Mouse (Mus musculus) neural tube, embryonic 10.5 days (tissue): ENCODE results near the gene Ttc7.
"Not testable (repeated sequence)": the region's sequence is repeated elsewhere in the genome, so short reads cannot be mapped to it uniquely, and the experiment has no call there.

Source experiments
- DNase-seq: peaks from one replicate; pipeline ENCODE4 v3.0.0-alpha.2; 2017; ENCODE audit warnings: low spot score; ENCODE audit errors: extremely low spot score

Ttc7 gene

DNA sequence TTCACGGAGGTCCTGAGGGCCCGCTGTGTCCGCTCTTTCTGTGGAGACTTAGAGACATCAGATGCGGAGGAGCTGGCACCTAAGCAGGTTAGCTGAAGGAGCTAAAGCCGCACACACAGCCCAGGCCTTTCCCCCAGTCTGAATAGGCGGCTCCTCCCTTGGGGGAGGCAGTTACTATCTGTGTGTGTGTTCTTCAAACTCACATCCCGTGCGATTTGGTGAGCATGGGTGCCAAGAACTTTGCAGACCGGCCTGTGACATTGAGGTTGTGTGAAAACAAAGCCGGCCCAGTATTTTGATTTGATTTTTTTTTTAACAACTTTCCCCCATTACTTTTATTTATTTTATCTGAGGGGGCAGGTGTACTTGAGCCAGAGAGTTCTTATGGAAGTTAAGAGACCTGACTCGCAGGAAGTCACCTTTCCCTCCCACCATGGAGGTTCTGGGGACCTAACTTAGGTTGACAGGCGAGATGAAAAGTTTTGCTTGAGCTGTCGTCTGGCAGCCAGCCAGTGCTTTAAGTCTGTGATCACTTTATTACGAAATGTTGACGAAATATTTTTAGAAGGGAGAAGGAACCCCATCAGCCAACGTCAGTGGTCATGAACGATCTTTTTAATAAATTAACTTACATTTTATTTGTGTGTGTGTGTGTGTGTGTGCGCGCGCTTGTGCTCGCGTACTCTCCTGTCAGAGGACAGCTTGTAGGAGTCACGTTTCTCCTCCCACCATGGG lies 3.2 kb downstream of the Ttc7 start:
- no peak for DNase-seq

DNA sequence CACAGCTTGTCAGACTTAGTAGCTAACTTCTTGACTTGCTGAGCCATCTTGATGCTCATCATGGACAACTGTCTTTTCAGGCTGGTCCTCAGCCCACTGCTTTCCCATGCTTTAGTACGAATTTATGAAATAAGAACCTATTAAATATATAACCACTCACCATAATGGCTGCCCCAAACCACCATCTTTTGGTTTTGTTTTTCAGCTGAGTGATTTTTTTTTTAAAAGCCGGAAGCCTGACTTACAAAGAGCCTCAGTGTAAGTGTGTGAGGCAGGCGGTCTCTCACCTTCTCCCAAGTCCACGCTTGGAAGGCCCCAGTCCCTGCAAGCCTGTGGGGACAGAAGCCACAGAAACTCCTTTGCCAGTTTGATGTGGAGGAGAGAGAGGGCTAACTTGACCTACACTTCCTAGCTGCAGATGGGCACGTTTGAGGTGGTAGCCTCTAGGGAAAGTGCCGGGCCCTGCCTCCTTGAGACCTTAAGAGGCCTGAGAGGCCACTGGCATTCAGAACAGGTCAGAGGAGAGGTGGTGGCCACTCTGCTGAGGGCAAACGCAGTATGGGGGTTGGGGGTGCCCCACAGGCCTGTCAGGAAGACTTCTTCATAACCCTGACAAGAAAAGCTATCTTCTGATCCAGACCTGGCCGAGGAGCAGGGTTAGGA lies 3.9 kb downstream of the Ttc7 start:
- no peak for DNase-seq

DNA sequence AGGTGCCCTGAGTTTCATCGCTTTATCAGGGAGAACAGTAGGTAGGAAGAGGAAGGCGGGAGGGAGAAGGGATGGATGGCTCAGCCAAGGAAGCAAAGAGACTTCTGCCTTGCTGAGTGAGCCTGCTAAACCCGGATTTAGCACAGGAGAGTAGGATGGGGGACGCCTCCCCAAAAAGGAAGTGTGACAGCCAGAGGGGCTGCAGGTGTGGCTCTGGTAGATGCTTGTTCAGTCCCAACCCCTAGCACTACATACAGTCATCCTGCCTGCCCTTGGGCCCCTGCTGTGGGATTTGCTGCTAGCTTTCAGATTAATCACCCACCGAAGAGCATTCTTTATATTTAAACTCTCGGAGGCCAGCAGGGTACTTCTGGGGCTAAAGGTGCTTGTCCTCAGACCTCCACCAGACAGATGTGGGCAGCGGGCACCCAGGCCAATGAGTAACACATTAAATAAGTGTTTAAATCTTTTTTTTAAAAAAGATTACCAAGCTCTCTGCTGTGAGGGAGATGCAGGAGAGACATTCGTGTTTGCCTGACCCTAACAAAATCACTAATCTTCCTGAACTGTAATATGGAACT lies 4.6 kb downstream of the Ttc7 start:
- no peak for DNase-seq

DNA sequence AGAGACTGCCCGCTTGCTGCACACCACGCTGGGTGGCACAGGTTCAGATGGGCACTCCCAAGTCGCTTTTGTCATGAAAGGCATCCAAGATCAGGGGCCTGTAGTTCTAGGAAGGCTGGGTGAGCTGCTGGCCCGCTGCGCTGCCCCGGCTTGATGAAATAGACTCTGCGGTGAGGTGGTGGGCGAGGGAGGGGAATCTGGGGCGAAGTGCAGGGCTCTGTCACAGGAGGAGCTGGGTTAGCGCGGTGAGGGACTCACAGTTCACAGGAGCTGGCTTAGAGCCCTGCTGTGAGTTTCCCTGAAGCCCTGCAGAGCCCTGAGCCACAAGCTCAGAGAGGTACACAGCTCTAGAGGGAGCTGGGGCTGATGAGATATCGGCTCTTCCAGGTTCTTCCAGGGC lies 5.4 kb downstream of the Ttc7 start:
- no peak for DNase-seq

DNA sequence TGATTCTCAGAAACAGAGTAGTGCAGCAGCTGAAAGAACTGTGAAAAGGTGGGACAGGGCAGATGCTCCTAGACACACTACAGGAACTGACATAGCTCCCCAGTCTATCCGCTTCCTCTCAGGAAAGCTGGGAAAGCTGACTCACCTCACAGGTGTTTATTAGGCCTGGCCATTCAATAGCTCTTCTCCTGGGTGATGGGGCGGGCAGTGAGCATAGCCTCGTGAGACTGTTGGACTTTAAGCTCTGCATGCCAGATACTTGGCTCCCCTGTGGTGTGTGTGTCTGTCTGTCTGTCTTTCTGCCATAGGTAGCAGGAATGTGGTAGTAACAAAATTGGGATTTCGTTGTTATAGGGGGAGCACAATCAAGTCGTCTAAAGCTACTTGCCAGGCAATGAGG lies 6.7 kb downstream of the Ttc7 start:
- no peak for DNase-seq

DNA sequence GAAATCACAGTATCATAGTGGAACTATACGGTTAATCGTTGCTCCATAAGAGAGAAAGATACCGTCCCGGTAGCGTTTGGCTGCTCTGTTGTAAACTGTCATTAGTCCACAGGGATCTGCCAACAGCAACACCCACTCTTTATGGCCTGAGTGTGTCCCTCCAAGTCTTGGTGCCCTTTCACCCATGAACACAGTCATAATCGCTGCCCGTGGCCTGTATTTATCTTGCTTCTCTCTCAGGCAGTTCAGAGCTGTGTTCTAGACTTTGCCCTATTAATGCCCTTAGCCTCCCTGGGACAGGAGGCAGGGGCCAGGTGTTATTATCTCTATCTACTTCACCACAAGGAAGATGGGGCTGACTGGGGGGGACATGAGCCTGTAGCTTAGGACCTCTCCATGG lies 8.4 kb downstream of the Ttc7 start:
- no peak for DNase-seq

DNA sequence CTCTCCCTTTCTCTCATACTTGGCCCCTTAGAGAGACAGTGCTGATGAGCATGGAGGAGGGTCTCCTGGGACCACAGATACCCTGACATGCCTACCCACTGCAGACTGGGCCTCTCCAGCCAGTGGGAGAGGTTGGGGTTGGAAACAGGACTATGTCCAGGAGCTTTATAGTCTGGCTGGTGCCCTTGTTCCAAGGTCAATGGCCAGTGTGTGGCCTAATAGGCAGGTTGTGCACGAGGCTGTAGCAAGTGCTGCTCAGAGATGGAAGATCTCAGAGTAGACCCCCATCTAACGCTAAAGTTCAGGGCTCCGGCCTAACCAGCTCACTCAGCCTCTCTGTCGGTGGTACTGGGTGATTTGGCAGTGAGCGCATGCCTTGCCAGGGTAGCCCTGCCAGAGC lies 9.1 kb downstream of the Ttc7 start:
- no peak for DNase-seq

DNA sequence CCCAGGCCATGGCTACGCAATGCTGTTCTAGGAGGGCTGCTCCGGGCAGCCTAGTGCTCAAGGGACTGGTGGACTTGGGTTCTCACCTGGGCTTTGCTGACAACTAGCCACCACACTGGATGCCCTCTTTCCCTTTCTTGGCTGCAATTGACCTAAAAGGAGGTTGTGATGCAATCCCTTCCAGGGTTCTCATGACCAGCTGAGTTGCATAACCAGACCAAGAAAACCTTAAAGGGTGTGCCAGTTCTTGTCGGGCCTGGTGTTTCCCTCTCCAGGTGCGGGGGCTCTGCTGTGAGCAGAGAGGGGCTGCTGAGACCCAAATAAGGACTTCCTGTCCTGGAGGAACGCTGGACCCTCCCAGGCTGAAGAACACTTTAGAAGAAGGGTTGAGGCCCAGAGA lies 10.4 kb downstream of the Ttc7 start:
- no peak for DNase-seq

DNA sequence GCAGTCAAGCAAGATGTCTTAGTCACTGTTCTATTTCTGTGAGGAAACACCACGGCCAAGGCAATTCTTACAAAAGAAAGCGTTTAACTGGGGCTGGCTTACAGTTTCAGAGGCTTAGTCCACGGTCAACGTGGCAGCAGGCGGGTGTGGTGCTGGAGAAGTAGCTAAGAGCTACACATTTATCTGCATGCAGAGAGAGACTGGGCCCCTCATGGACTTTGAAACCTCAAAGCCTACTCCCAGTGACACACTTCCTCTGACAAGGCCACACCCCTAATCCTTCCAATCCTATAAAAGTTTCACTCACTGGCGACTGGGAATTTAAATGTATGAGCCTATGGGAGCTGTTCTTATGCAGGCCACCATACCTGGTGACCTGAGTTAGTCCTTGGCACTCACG lies 13.1 kb downstream of the Ttc7 start:
- no peak for DNase-seq

DNA sequence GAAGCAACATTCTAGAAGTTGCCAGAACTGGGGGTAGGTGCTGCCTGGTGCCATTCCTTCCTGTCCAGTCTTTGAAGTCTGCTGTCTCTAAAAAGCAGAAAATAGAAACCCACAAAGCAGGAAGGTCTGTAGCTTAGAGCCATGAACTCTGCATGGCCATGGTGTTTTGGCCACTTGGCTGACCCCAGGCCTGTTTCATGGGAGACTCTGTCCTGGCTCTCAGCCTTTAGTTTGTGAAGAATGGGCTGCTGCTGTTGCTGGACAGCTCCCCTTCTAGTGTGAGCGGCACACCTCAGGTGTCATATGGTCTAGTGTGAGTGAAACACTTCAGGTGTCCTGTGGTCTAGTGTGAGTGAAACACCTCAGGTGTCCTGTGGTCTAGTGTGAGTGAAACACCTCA lies 14.0 kb downstream of the Ttc7 start:
- DNase-seq, result not testable (repeated sequence)

DNA sequence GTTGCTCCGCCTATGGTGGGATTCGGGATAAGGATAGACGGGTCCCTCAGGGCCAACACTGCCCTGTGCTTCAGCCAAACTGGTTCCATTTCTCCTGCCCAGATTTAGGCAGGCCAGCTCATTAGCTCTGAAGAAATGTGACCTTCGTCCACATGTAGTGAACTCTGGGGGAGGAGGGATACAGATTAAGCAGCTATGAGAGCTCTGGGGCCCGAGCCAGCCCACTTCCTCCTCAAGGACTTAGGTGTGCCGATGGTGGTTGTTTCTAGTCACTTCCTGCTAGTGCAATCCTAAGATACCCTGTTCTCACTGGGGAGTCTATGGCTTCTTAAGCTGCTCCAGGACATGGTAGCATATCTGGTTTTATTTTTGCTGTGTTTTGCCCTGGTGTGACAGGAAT lies 16.3 kb downstream of the Ttc7 start:
- no peak for DNase-seq

DNA sequence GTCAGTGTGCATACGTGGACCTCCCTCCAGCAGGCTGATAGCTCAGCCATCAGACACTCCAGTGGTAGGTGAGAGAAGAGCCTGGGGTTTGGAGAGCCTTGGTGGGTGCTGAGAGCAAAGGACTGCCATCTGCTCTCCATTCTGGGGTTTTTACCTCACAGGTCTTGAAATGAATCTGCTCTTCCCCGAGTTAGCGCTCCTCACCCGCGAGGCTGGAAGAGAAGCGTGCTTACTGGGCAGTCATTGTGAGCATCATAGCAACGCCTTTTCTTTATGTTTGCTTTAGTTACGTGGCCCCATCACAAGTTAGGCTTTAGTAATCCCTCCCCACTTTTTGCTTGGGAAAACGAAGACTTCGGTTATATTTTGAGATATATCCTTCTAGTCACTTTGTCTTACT lies 17.7 kb downstream of the Ttc7 start:
- DNase-seq, result no peak

DNA sequence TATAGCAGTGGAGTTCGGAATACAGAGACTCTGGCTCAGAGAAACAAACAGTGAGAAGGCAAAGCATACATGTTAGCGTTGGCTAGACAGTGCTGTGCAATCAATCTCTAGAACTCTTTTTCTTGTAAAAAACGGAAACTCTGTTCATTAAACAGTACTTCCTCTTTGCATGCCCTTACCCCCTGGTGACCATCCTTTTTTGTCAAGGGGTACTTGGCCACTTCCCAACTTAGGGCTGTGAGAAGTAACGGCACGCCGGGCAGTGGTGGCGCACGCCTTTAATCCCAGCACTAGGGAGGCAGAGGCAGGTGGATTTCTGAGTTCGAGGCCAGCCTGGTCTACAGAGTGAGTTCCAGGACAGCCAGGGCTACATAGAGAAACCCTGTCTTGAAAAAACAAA lies 18.9 kb downstream of the Ttc7 start:
- not testable (repeated sequence) for DNase-seq

DNA sequence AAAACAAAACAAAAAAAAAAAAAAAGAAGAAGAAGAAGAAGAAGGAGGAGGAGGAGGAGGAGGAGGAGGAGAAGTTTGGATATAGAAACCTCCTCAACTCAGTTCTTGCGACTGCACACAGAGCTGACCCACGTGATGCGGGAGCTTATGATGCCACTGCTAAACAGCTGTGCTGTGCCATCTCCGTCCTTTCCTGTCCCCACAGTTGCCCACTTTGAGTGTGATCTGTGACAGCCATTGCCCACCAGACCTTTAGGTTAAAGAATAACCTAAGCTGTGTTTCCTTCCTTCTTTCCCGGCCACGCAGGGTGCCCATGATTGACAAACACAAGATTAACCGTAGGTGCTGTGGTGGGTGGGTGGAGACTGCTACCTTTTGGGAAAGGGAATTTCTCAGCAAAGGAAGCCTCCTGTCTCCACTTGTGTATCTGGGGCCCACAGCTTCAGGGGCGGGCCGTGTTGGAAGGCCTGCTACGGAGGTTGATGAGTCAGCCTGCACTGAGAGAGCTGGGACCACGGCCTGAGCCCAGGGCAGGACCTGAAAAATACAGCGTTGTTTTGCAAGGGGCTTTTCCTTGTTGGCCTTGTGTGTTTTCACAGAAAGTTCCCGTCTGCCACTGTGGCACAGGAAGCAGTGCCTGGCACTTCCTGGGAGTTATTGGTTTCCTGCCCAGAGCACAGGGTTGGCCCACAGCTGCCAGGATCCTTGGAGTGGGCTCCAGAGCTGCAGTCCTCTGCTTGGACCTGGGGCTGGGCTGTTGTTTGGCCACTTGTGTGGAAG lies 19.5 kb downstream of the Ttc7 start:
- no peak for DNase-seq

DNA sequence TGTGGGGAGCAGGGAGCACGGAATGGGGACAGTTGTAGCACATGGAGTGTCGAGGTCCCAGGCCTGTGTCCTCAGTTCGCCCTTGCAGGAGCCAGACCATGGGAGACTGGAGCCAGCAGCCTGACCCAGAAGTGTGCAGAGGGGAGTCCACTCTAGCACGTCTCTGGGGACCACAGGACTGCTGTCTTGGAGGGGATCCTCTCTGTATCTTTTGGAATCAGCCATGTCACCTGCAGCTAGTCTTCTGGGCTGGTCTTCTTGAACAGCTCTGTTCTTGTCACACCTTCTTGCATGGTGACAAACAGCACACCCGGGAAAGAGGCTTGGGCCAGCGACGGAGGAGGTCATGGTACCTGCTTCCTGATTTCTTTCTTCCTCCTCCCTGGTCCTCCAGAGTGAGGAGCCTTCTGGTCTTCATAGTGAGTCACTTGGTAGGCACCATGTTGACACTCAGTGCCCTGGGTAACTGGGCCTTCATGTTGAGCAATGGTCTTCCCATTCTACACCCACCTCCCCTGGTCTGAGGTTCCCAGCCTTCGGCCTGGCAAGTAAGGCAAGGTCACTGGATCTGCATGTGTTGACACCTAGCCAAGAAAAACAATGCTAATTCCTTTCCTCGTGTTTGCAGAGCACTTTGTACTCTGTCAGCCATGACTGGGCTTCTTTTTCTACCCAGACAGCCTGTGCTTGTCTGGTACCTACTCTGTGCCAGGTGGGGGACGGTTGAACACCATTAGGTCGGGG lies 21.6 kb downstream of the Ttc7 start:
- no peak for DNase-seq

DNA sequence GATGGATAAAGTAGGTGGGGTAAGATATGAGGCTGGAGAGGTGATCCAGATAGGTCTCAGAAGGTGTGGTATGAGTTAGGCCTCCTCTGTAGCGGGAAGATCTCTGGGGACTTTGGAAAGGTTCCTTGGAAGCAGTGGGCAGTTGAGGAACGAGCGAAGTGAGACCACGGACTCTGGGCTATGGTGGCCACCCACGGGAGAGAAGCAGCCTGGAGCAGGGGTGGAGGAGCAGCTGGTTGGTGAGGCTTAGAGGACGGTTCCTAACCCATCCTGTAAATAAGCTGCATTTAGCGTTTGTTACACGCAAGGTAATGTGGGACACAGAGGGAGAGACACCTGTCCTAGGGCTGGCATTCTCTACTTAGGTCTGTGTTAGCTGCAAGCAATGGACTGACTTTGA lies 22.4 kb downstream of the Ttc7 start:
- DNase-seq, result no peak

DNA sequence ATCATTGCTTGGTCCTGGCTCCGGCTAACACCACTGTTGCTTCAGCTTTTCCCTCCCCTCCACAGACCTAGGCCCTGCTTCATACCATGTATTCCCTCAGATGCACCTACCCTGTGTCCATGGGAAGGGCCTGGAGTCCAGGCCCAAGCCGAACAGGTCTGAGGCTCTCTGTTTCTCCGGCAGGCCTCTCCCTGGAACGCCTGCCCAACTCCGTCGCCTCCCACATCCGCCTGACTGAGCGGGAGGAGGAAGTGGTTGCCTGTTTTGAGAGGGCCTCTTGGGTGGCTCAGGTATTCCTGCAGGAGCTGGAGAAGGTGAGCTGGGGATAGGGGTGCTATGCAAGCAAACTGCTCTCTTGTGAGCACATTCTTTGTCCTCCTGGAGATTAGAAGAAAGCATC lies 24.1 kb downstream of the Ttc7 start:
- DNase-seq, result no peak

DNA sequence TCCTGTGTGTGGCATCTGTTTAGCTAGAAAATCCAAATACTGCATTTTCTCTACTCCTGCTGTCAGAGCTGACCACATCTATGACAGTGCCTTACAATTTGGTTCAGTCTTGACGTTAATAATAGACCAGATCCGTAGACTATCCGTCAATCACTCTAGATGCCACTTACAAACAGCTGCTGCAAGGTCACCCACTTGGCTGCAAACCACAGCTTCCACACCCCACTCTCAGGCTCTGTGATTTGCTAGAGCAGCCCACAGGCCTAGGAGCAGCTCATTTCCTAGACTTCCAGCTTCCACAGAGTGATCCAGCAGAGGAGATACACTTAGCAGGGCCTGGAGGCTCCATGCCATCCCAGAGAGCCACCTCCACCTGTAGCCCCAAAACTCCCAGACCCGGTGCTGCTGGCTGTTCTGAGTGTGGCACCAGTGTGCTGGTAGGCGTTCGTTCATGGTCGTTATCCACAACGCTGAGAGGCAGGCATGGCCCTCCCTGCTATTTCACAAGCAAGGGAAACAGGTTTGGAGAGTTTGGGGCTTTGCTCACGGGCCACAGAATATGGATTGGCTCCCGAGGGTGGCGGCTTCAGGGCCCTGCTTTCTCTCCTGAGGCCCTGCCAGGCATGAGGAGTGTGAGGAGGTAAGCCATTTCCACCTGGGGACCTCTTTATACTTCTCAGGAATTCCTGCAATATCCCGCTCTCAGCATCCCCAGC lies 26.5 kb downstream of the Ttc7 start:
- DNase-seq, result no peak

DNA sequence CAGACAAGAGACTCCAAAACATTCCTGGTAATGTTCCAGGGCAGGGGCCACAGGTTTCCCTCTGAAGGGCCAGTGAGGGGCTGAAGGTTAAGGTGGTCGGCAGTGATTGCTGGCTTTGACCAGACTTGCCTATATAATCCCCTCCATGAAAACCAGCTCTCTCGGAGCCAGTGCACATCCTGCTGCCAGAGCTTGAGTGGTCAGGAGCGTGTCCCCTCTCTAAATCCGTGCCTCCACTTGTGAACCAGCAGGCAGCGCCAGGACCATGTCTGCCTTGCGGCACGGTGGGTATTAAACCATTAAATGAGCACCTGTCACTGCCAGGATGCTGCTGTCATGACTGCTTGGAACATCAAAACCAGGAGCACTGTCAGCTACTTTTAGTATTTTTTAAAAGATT lies 27.8 kb downstream of the Ttc7 start:
- DNase-seq, result no peak

DNA sequence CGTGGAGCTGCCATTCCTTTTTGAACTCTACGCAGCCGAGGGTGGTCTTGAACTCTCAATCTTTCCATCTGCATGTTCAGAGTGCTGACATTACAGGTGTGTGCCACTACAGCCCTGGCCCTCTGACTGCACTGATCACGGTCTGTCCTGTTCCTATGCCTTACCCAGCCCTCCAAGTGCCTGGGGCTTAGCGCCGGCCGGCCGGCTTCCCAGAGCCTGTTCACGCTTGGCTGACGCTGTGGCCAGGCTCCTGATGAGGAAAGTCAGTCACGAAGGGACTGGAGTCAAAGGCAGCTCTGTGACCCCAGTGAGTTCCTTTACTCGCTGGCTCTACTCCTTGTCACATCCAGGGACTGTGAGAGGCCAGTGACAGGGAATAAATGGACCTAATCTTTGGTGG lies 29.7 kb downstream of the Ttc7 start:
- DNase-seq, result no peak
